Mouse (Mus musculus) frontal cortex, postnatal 25 days (tissue): ENCODE measurements around the gene Gm49318.
A peak's percentile ranks its signal among the peaks of the same experiment; 100 is the strongest.
"Not testable (repeated sequence)": the region's sequence is repeated elsewhere in the genome, so short reads cannot be mapped to it uniquely, and the experiment has no call there.

Source experiments
- DNase-seq, 2 experiments: peaks; one replicate each; pipeline ENCODE4 v3.0.0; 2022; ENCODE audit warnings: low spot score in 2 of 2

The Gm49318 gene

DNA sequence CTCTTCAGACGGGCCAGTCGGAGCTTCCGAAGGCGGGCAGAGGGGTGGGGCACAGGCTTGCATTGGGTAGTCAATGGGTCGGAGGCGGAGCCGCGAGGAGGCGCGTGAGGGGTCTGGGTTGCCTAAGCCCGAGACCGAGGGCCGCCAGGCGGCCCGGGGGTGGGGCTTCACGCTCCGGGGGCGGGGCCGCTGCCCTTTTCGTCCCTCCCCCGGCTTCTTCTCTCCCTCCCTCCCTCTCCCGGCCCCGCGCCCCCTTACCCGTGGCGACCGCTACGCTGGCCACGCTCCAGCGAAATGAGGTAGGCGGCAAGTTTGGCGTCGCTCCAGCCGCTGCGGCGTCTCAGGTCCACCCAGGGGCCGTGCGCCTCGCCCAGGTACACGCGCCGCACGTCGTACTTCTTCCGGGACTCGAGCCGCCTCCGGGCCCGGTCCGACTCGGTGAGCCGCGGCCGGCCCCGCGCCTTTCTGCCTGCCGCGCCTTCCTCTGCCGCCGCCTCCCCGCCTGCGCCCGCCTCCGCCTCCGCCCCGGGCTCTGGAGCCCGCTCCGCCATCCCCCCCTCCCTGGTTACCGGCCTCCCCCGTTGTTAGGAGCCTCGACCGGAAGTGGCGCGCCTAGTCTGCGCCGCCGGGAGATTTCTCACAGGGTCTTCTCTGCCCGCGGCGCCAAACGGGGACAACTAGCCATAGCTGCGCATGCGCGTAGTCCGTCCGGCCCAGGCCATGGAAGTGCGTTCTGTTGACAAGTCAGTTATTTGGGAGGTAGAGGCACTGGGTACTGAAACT lies at the start of gene Gm49318, which contains the start of gene Zfp653:
TSS of gene Gm49318 (minus strand) at position 469 of the 783 bp plus-strand sequence.
TSS of gene Zfp653 (minus strand) at position 586 of the 783 bp plus-strand sequence.
- DNase-seq = peak; percentile 94 to 95

DNA sequence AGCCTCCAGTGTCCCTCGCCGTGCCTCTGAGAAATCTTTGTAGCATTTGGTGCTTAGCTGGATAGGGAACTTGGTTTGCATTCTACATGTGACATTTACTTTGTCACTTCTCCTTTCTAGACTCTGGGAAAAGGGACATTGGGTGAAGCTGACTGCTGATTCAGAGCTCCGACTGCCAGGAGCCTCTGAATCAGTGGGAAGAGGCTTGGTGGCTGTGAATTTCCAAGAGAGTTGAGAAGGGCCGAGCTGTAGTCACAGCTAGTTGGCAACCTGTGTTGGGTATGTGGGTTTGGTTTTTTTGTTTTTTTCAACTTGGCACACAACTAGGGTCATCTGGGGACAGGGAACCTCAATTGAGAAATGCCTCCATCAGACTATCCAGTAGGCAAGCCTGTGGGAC lies 48.5 kb upstream of the Gm49318 start:
- DNase-seq = no peak

DNA sequence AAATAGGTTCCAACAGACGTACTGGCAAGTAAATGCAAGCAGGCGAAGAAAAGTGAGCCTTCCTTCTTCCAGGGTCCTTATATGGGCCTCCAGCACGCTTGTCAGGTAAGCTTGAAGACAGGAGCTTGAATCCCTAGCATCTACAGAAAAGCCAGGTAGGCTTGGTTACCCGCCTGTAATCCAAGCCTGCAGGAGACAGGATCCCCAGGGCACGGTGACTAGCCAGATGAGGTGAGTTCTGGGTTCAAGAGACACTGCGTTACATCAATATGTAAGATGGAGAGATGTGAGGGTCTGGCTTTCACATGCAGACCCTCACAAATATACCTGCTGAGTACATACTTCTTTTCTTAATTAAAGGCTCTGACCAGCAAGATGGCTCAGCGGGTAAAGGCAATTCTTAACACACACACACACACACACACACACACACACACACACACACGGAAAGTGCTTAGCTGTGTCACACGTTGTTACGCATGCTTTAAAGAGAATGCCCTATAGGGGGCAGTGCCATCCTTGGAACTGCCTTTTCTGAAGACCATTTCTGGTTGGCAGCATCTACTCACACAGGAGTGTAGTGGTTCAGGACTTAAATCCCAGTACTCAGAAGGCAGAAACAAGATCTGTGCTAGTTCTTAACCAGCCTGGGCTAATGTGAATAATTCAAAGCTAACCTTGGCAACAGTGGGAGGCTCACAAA lies 46.8 kb upstream of the Gm49318 start:
- peak in 1 of 2 experiments; percentile 27 for DNase-seq

DNA sequence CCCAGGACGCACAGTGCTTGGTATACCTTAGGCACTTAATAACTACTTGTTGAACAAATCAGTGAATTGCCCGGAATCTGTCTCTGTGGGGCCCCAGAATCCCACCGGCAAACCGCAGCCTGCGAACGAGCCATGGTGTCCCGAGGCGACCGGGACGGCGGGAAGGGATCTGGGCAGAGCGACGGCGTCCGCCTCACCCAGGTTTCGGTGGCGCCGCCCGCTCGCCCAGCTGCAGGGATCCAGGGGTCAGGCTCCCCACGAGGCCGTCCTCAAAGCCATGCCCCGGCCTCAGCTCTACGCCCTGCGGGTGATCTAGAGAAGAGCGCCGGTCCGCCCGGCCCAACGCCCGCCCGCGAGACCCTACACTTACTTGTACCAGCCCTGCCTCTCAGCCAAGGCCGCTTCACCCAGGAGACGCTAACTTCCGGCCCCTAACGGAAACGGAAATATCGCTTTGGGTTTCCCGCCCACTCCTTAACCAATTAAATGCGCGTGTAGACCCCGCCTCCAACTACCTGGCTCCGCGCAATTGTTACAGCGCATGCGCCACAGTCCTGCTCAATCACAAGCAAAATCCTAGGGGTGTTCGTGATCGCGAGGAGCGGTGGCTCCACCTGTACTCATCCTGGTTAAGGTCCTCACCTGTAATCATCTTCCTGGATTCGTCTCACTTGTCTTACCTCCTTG lies 45.8 kb upstream of the Gm49318 start, which contains the start of gene Elof1:
TSS of gene Elof1 (minus strand) at position 433 of the 687 bp plus-strand sequence.
- peak; percentile 79 to 91 for DNase-seq

DNA sequence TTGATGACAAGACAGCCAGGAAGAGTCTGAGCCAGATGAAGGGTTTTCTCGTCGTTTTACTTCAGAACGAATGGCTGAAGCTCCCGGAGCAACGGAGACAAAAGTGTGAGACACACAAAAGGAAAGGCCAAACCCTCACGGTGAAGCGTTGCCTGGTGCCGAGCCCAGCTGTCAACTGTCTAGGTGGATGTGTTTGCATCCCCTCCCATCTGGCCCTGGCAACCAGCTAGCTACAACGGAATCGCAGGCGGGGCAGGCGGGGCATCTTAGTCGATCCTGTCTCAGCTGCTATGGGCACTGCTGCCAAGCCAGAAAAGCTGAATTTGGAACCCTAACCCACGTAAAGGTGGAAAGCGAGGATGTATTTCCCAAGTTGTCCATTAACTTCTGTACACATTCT lies 45.0 kb upstream of the Gm49318 start:
- DNase-seq = no peak

DNA sequence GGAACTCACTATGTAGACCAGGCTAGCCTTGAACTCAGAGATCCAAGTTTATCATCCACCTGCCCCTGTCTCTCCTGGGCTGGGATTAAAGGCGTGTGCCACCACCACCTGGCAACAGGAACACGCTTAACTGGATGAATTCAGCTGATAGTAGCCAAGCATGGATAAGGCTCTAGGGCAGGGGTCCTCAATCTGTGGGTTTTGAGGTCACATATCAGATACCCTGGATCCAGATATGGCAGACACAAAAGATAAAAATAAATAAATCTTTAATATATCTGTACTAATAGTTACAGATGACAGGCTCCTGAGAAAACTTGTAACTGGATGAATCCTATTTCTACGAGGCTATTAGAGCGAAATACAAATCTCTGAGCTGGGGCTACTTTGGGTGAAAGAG lies 44.6 kb upstream of the Gm49318 start:
- DNase-seq = no peak

DNA sequence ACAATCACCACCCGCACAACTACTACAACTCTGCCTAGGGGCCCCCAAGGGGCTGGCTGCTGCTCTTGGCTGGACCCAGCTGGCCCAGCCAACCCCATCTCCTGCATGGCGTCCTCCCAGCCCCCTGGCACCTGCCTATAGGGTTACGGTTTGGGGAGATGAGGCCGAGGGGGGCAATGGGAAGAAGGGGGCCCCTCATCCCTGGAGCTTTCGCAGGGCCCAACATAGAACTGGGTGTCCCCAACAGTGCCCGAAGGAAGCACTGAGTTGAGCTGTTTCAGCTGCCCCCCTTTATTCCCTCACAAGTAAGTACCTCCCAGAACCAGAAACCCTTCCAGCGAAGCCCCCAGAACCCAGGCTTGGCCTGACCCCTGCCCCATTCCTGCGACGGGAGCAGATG lies 37.1 kb upstream of the Gm49318 start:
- DNase-seq = no peak

DNA sequence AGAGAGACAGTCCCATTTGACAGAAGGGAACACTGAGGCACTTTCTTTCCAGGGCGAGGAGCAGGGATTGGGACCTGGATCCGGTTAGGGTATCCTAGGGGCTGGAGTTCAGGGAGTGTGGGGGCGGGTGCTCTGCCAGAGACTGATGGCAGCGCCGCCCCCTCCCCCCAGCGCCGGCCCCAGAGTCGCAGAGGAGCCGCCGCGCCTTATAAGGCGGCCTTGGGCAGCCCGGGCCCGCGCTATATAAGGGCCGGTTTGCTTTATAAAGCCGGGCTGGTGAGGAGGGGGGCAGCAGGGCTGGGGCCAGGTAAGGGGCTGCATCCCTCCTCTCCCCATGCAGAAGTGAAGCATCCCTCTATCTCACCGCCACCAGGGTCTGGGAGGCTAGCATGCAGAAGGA lies 28.9 kb upstream of the Gm49318 start:
- DNase-seq = no peak

DNA sequence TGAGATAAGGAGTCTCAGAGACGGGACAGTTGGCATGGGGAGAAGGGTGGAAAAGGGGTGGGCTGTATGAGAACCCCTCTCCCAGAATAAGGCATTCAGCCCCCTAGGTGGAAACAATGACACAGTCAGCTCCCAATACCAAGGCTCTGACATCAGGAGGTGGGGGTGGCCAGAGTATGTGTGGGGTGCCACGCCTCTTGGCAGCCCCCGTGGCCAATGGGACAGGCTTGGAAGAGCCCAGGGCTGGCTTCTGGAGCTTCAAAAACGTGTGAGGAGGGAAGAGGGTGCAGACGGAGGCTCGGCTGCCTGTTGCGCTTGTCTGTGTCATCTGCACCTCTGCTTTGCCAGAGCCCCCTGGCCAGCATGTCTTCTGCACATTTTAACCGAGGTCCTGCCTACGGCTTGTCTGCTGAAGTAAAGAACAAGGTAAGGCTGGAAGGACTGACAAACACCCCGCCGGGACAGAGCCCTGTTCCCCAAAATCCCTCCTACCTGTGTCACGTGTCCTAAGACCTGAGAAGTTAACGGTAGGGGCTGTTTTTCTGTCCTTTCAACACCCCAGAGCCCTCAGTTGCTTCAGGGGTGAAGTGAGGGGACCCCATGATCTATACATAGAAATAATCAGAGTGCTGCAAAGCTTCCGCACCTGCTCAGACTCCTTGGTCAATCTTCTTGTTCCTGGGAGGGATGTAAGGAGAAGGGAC lies 28.1 kb upstream of the Gm49318 start, which contains the start of gene Cnn1:
TSS of gene Cnn1 (plus strand) at position 224 of the 704 bp plus-strand sequence.
- no peak for DNase-seq

DNA sequence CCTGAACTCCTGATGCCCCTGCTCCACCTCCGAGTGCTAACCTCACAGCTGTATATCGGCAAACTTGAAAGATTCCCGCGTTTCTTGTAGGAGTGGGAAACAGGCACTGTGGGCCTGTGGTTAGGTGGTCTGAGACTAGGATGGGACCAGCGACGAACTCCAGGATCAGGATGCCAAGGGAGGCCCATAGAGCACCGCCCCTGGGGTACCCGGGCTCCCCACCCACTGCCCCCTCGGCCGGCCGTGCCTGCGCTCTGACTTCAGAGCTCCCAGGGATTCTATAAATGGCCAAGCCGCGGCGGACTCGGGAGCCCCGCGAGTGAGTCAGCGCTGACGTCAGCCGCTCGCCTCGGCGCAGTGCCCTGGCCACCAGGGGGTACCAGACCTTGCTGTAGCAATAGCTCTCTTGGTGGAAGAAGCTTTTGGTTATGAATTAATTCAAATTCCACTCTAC lies 24.8 kb upstream of the Gm49318 start:
- peak; percentile 42 to 69 for DNase-seq

DNA sequence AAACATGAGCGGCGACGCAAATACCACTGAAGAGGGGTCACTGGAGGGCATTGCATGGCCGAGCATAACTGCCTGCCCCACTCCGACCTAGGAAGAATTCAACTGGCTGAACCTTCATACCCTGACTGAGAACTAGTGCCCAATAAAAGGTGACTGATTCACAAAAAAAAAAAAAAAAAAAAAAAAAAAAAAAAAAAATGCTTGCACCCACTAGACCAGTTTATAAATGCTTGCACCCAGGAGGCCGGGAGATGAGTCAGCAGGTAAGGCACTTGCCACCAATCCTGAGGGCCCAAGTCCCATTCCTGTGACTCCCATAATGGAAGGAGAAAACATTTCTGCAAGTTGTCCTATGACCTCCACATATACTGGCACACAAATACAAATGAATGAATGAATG lies 21.7 kb upstream of the Gm49318 start:
- DNase-seq = no peak

DNA sequence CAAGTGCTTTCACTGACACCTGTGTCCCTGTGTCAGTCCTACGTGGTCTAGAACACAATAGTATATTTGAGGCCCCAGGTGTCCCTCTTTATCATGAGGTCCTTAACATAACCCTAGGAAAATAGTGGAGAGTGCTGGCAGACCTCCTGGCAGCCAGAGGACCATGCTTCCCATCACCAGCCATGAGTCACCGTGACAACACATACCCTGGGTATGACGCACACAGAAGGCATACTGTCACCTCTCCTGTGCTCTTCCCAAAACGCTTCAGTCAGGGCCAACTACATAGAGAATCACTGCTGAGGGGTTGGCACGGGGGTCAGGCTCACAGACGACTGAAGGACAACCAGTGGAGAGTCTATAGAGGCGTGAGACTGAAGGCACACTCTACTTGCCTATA lies 18.9 kb upstream of the Gm49318 start:
- no peak for DNase-seq

DNA sequence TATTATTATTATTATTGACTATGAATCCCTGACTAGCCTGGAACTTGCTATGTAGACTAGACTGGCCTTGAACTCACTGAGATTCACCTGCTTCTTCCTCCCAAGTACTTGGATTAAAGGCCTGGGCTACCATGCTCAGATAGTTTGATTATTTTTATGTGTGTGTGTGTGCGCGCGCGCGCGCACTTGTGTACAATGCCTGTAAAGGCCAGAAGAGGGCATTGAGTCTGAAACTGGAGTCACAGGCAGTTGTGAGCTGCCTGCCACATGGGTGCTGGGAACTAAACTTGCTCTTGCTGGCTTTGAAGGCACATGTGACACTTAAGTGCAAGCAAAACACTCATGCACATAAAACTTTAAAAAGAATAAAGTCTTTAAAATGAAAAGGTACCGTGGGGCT lies 18.2 kb upstream of the Gm49318 start:
- no peak for DNase-seq

DNA sequence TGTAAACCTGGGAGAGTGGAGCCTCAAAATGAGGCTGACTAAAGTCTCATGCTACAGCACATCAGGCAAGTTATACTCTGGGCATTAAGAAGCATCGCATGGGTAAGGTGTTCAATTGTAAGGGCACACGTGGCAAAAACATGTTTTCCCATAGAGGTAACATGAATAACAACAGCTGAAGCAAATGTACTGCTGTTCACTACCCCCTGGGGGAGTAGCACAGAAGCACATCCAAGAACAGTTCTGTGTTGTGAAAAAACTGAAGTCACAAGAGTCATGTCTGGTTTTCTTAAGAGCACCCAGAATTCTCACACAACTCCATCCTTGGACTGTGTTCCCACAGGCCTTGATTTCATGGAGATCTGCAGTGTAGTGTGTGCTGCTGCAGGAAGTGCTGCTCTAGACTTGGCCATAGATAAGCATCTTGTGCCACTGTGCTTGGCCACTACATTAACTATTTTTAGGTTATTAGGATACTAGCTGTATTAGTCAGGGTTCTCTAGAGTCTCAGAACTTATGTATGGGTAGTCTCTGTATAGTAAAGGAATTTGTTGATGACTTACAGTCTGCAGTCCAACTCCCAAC lies 16.1 kb upstream of the Gm49318 start:
- DNase-seq = no peak

DNA sequence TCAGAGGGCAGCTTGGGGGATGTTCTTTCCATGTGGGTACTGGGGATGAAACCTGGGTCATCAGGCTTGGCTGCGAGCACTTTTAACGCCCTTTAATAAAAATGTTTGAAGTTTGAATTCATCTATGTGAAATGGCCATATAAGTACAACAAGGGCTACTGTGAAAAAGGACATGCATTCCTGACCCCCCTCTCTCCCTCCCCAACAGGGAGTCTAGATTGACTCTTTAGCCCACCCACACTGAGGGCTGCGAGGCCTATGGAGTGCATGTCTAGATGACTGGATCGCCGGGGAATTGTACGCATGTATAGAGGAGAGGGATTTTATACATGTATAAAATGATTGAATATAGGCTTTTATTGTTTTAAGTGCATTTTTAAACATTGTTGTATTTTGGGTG lies 15.0 kb upstream of the Gm49318 start:
- DNase-seq = no peak

DNA sequence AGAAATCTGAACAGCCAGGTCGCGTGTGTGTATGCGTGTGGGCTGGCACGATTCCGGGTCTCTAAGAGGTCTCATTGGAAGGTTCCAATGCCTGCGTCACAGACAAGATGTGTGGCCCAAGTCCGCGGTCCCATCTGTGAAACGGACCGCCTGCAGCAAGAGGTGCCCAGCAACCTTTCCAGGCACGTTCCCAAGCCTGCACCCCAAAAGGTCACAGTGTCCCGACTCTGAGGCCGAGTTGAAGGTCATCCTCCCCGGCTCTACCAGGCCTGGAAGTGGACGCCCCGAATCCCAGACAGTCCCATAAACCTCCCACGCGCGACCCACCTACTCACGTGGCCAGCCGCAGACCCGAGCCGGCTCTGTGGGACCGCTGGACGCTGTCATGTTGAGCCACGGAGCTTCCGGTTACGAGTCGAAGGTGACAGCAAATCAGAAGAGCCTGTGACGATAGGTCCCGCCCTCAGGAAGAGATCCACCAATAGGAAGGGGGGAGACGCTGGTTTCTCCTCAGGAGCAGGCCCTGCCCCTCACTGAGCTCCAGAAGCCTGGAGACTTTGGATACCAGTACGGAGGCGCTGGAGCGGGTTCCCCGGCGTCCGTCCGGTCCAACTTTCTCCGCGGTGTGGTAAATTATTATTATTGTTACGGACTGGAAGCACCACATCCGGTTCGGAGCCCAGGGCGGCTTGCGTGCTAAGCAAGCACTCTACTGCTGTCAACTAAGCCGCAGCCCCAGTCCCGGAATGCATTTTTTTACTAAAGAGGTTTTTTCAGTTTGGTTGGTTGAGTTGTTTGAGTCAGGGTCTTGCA lies 14.2 kb upstream of the Gm49318 start, which contains the start of gene Ecsit:
TSS of gene Ecsit (minus strand) at position 417 of the 813 bp plus-strand sequence.
- DNase-seq = peak; percentile 88 to 91

DNA sequence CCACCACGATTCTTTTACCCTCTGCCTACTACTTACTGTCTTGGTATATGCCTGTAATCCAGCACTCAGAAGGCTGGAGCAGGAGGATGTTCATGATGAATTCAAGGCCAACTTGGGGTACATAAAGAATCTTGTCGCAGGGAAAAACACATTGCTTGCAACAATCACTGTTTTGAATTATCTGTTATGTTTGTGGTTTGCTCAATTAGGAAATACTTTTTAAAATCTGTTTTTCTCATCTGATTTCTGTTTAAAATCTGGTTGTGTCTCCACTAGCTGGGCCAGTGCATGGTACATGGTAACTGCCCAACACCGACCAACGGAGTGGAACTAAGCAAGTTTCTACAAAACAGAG lies 13.6 kb upstream of the Gm49318 start:
- no peak for DNase-seq

DNA sequence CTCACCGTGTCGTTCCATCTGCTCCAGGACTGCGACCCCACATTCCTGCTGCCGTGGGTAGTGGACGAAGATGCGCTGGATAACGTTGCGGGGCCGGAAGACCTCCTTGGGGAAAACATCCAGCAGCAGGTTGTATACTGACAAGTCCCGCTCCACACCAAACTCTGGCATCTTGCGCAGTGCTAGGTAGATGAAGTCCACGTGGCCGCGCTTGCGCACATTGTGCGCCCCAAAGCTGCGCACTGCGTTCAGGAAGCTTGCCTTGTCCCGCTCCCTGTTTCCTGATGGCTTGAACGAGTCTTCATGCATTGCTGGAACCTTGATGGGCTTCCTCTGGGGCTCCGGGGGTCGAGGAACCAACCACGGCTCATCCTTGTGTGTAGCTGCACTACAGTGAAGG lies 5.2 kb upstream of the Gm49318 start:
- no peak for DNase-seq

DNA sequence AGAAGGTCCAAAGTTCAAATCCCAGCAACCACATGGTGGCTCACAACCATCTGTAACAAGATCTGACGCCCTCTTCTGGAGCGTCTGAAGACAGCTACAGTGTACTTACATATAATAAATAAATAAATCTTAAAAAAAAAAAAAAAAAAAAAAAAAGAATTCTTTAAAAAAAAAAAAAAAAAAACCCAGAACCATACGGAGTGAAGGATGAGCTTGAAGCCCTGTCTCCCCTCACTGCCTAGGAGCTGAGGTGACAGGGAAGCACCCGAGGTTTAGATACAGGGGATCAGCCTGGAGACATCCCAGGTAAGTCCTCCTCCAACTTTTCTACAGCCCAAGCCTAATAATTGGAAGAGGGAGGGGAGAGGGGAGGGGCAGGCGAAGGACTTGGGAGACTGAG lies 4.7 kb upstream of the Gm49318 start:
- DNase-seq = not testable (repeated sequence)

DNA sequence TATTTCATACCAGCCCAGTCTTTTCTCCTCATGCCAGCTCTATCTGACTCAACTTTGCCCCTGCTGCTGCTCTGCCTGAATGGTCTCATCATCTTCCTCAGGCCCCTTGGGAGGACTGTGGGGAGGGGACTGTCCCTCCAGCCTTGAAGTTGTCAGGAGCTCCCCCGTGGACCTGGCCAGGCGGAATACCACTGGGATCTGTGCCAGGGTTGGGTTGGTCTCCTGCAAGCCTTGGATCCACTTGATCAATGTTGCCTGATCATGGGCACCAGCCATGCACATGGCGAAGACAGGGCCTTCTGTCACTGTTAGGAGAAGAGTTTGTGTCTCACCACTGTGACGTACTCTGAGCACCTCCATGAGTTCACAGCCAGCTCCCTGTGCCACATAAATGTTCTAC lies 1.2 kb upstream of the Gm49318 start:
- no peak for DNase-seq
